Mouse (Mus musculus) liver, adult 2 months (tissue): Measurements from ENCODE around the gene Fsd2.

ENCODE experiments used
- CTCF ChIP-seq: fragments of 200-500 bp; IDR thresholded peaks from 2 replicates; pipeline ENCODE4 v1.5.1; 2011; ENCODE audit warnings: low read depth, low read length, control low read depth
- POLR2A ChIP-seq: fragments of 200-500 bp; IDR thresholded peaks from 2 replicates; pipeline ENCODE4 v1.6.1; 2011; ENCODE audit warnings: low read length, control low read depth; ENCODE audit not compliant: insufficient read depth; ENCODE audit errors: extremely low read depth

DNA sequence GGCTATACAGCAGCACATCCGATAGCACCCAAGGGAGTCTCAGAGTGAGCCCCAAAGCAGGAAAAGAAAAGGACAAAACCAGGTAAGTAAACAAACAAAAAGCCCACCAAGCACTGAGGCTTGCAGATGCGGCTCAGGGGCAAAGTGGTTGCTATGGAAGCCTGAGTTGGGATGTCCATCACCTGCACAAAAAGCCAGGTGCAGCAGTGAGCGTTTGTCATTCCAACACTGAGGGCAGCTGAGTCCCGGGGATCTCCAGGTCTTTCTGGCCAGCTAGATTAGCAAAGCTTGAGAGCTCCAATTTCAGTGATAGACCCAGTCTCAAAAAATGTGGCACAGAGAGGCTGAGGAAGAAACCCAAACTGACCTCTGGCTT lies 8.8 kb downstream of the Fsd2 start:
- TF ChIP-seq CTCF (no peak), POLR2A (no peak)
